Mouse (Mus musculus): Measurements from ENCODE around the gene Serinc5. TPM values are rescaled to one million over a fixed set of nuclear protein-coding genes. Genes with fewer than 3 reads are reported as not detected.

Gene Serinc5
- polyA plus RNA-seq, 1 experiment from 2014 or later, result 15.4 TPM

- H3K4me1 ChIP-seq (replicated peaks), result peaks cover 11% of the 10 kb centered on the region
- no peak for ATAC-seq (ENCODE audit: insufficient number of reproducible peaks, low FRiP score)
- no peak overlapping the region for H3K27ac ChIP-seq (ENCODE audit: poor library complexity, severe bottlenecking)
- H3K36me3 ChIP-seq, result no peaks in the 10 kb centered on the region
- no peak overlapping the region for H3K4me2 ChIP-seq
- WGBS, result 76% methylated on average over 3 of the region's 3 CpGs
- no peaks in the 10 kb centered on the region for H3K27me3 ChIP-seq (replicated peaks)
- no peak overlapping the region for H3K4me3 ChIP-seq
- H3K9ac ChIP-seq, result no peak overlapping the region
- no peaks in the 10 kb centered on the region for H3K9me3 ChIP-seq (replicated peaks)
Observed at GRCm38 (mm10) chr13:92644199-92644598, 33.3 kb downstream of the Serinc5 start.

GRCm38 (mm10) chr13:92644753-92645152 is 33.9 kb downstream of the Serinc5 start:
- H3K27me3 ChIP-seq (replicated peaks), result no peaks in the 10 kb centered on the region
- H3K4me3 ChIP-seq, result no peak overlapping the region
- 71% methylated on average over 6 of the region's 6 CpGs for WGBS
- ATAC-seq (ENCODE audit: insufficient number of reproducible peaks, low FRiP score), result no peak
- peaks cover 5% of the 10 kb centered on the region; the same call in 1 of the 2 replicates for H3K4me1 ChIP-seq (replicated peaks)
- H3K9me3 ChIP-seq (replicated peaks), result no peaks in the 10 kb centered on the region
- H3K36me3 ChIP-seq, result no peaks in the 10 kb centered on the region
- H3K4me2 ChIP-seq, result no peak overlapping the region
- H3K27ac ChIP-seq (ENCODE audit: poor library complexity, severe bottlenecking), result no peak overlapping the region
- H3K9ac ChIP-seq, result no peak overlapping the region

GRCm38 (mm10) chr13:92647695-92648094 is 36.8 kb downstream of the Serinc5 start:
- ATAC-seq (ENCODE audit: insufficient number of reproducible peaks, low FRiP score), result no peak
- WGBS, result 63% methylated on average over 2 of the region's 2 CpGs

GRCm38 (mm10) chr13:92649111-92649510 is 38.2 kb downstream of the Serinc5 start:
- peaks cover 30% of the 10 kb centered on the region for H3K4me1 ChIP-seq (replicated peaks)
- no peak overlapping the region for H3K4me3 ChIP-seq
- no peaks in the 10 kb centered on the region for H3K9me3 ChIP-seq (replicated peaks)
- 77% methylated on average over 10 of the region's 10 CpGs for WGBS
- H3K27me3 ChIP-seq (replicated peaks), result no peaks in the 10 kb centered on the region
- no peak overlapping the region for H3K4me2 ChIP-seq
- no peaks in the 10 kb centered on the region for H3K36me3 ChIP-seq
- no peak overlapping the region for H3K27ac ChIP-seq (ENCODE audit: poor library complexity, severe bottlenecking)
- H3K9ac ChIP-seq, result no peak overlapping the region
- ATAC-seq (ENCODE audit: insufficient number of reproducible peaks, low FRiP score), result no peak

More at GRCm38 (mm10) chr13:92647695-92648094, 36.8 kb downstream of the Serinc5 start:
- Histone ChIP-seq H3K36me3 (no peaks in the 10 kb centered on the region), H3K27ac (ENCODE audit: poor library complexity, severe bottlenecking) (no peak overlapping the region), H3K4me1 (replicated peaks) (peaks cover 19% of the 10 kb centered on the region), H3K9ac (no peak overlapping the region), H3K9me3 (replicated peaks) (no peaks in the 10 kb centered on the region), H3K27me3 (replicated peaks) (no peaks in the 10 kb centered on the region), H3K4me3 (no peak overlapping the region), H3K4me2 (no peak overlapping the region)

GRCm38 (mm10) chr13:92650956-92651355 is 40.1 kb downstream of the Serinc5 start:
- H3K4me2 ChIP-seq, result no peak overlapping the region; the same call in 1 of the 2 replicates
- H3K9ac ChIP-seq, result no peak overlapping the region
- peaks cover 37% of the 10 kb centered on the region for H3K4me1 ChIP-seq (replicated peaks)
- H3K27me3 ChIP-seq (replicated peaks), result no peaks in the 10 kb centered on the region
- no peak overlapping the region for H3K27ac ChIP-seq (ENCODE audit: poor library complexity, severe bottlenecking)
- no peak overlapping the region for H3K4me3 ChIP-seq
- WGBS, result 58% methylated on average over 2 of the region's 2 CpGs
- no peaks in the 10 kb centered on the region for H3K36me3 ChIP-seq
- ATAC-seq (ENCODE audit: insufficient number of reproducible peaks, low FRiP score), result 0 out of 2 replicates have a peak, but pooled peaks have one; percentile 18
- no peaks in the 10 kb centered on the region for H3K9me3 ChIP-seq (replicated peaks)

- H3K27ac ChIP-seq (ENCODE audit: poor library complexity, severe bottlenecking), result no peak overlapping the region
- no peak for ATAC-seq (ENCODE audit: insufficient number of reproducible peaks, low FRiP score)
- no peak overlapping the region for H3K4me3 ChIP-seq
- H3K9ac ChIP-seq, result no peak overlapping the region
- H3K36me3 ChIP-seq, result no peaks in the 10 kb centered on the region
- no peaks in the 10 kb centered on the region for H3K27me3 ChIP-seq (replicated peaks)
- no peak overlapping the region for H3K4me2 ChIP-seq
- 75% methylated on average over 2 of the region's 2 CpGs for WGBS
- peaks cover 45% of the 10 kb centered on the region for H3K4me1 ChIP-seq (replicated peaks)
- H3K9me3 ChIP-seq (replicated peaks), result no peaks in the 10 kb centered on the region
Observed at GRCm38 (mm10) chr13:92652498-92652897, 41.6 kb downstream of the Serinc5 start.

- Histone ChIP-seq H3K4me1 (replicated peaks) (peaks cover 49% of the 10 kb centered on the region), H3K27ac (ENCODE audit: poor library complexity, severe bottlenecking) (peak overlapping the region; percentile 64), H3K27me3 (replicated peaks) (no peaks in the 10 kb centered on the region), H3K9me3 (replicated peaks) (no peaks in the 10 kb centered on the region), H3K36me3 (no peaks in the 10 kb centered on the region), H3K4me3 (no peak overlapping the region), H3K9ac (no peak overlapping the region), H3K4me2 (peak overlapping the region; percentile 18; the same call in 1 of the 2 replicates)
- WGBS, result 6% methylated on average over 5 of the region's 5 CpGs
- ATAC-seq (ENCODE audit: insufficient number of reproducible peaks, low FRiP score), result peak; percentile 74
Observed at GRCm38 (mm10) chr13:92653283-92653682, 42.4 kb downstream of the Serinc5 start.

GRCm38 (mm10) chr13:92656815-92657513 is 46.1 kb downstream of the Serinc5 start:
- Histone ChIP-seq H3K9me3 (replicated peaks) (no peaks in the 10 kb centered on the region), H3K27ac (ENCODE audit: poor library complexity, severe bottlenecking) (no peak overlapping the region), H3K4me1 (replicated peaks) (peaks cover 35% of the 10 kb centered on the region), H3K36me3 (peaks cover 9% of the 10 kb centered on the region), H3K4me2 (no peak overlapping the region), H3K9ac (no peak overlapping the region), H3K4me3 (no peak overlapping the region), H3K27me3 (replicated peaks) (no peaks in the 10 kb centered on the region)
- no peak for ATAC-seq (ENCODE audit: insufficient number of reproducible peaks, low FRiP score)
- 60% methylated on average over 4 of the region's 4 CpGs for WGBS

- Histone ChIP-seq H3K9me3 (replicated peaks) (no peaks in the 10 kb centered on the region), H3K36me3 (peaks cover 9% of the 10 kb centered on the region), H3K27ac (ENCODE audit: poor library complexity, severe bottlenecking) (no peak overlapping the region), H3K4me3 (no peak overlapping the region), H3K9ac (no peak overlapping the region), H3K4me1 (replicated peaks) (peaks cover 25% of the 10 kb centered on the region), H3K4me2 (no peak overlapping the region), H3K27me3 (replicated peaks) (no peaks in the 10 kb centered on the region)
- no peak for ATAC-seq (ENCODE audit: insufficient number of reproducible peaks, low FRiP score)
- 82% methylated on average over 3 of the region's 3 CpGs for WGBS
Observed at GRCm38 (mm10) chr13:92659611-92660010, 48.7 kb downstream of the Serinc5 start.

- H3K9ac ChIP-seq, result no peak overlapping the region
- no peak for ATAC-seq (ENCODE audit: insufficient number of reproducible peaks, low FRiP score)
- H3K4me3 ChIP-seq, result no peak overlapping the region
- H3K9me3 ChIP-seq (replicated peaks), result no peaks in the 10 kb centered on the region
- 73% methylated on average over 8 of the region's 8 CpGs for WGBS
- peaks cover 25% of the 10 kb centered on the region for H3K4me1 ChIP-seq (replicated peaks)
- no peaks in the 10 kb centered on the region for H3K27me3 ChIP-seq (replicated peaks)
- H3K27ac ChIP-seq (ENCODE audit: poor library complexity, severe bottlenecking), result no peak overlapping the region
- no peak overlapping the region for H3K4me2 ChIP-seq
- peaks cover 12% of the 10 kb centered on the region for H3K36me3 ChIP-seq
Observed at GRCm38 (mm10) chr13:92662555-92663286, 51.8 kb downstream of the Serinc5 start.

GRCm38 (mm10) chr13:92665008-92665407 is 54.1 kb downstream of the Serinc5 start:
- WGBS, result 70% methylated on average over 4 of the region's 4 CpGs
- no peaks in the 10 kb centered on the region for H3K27me3 ChIP-seq (replicated peaks)
- no peak overlapping the region for H3K4me2 ChIP-seq
- H3K4me3 ChIP-seq, result no peak overlapping the region
- H3K36me3 ChIP-seq, result peaks cover 12% of the 10 kb centered on the region
- no peaks in the 10 kb centered on the region for H3K9me3 ChIP-seq (replicated peaks)
- no peak overlapping the region for H3K27ac ChIP-seq (ENCODE audit: poor library complexity, severe bottlenecking)
- H3K9ac ChIP-seq, result no peak overlapping the region
- ATAC-seq (ENCODE audit: insufficient number of reproducible peaks, low FRiP score), result no peak
- H3K4me1 ChIP-seq (replicated peaks), result peaks cover 23% of the 10 kb centered on the region
